In genomic region chr13:61021844-61022243, GRCm38 (mm10) we compare ENCODE assay signal across 27 mouse cellular contexts. TPM values are rescaled to one million over a fixed set of nuclear protein-coding genes. Genes with fewer than 3 reads are reported as not detected.
DNase-seq lines count a peak whose midpoint lies in the region; TF ChIP-seq lines count a peak whose summit lies in the region.
"Had no signal": no experiment of that assay in that cellular context is flagged by ENCODE, and none has a peak within 500 bp of the region (broad histone marks: within the 10 kb centered on the region; RNA-seq: fewer than 3 reads in every experiment).

No protein-coding gene starts in this region.

- dilution Hi-C loops in CH12.LX (cut with MboI; ENCODE audit: extremely low pct_ligation_motif_present, extremely low pct_unique_long_range_greater_than_20kb, low sequenced_read_pairs), result no loop called here

- H3K79me2 ChIP-seq in CH12.LX (replicated peaks; ENCODE audit: control insufficient read depth, extremely low read depth, insufficient read depth, poor library complexity, severe bottlenecking), result no peaks in the 10 kb centered on the region
- H3K79me2 ChIP-seq in MEL (ENCODE audit: control insufficient read depth, insufficient read depth, low read length, poor library complexity), result no peaks in the 10 kb centered on the region

- TF ChIP-seq CTCF in CH12.LX (conservative IDR thresholded peaks at IDR 0.05 in 1 of 2, IDR thresholded peaks at IDR 0.05 in 1 of 2; ENCODE audit: low read depth in 2 of 2, low read length in 2 of 2), result no peak
- TF ChIP-seq CTCF in MEL (IDR thresholded peaks at IDR 0.05 in 2 of 3, conservative IDR thresholded peaks at IDR 0.05 in 1 of 3; ENCODE audit: control insufficient read depth in 1 of 3, insufficient read depth in 1 of 3, low read depth in 2 of 3, low read length in 3 of 3, poor library complexity in 1 of 3, severe bottlenecking in 1 of 3), result no peak

- H3K4me1 ChIP-seq in CH12.LX (ENCODE audit: control insufficient read depth in 1 of 2, insufficient read depth in 2 of 2), result no peaks in the 10 kb centered on the region
- no peaks in the 10 kb centered on the region for H3K4me1 ChIP-seq in ES-E14 (ENCODE audit: control insufficient read depth in 2 of 2, insufficient read depth in 2 of 2, low read length in 2 of 2, poor library complexity in 1 of 2)
- H3K4me1 ChIP-seq in MEL (ENCODE audit: control insufficient read depth in 1 of 2, insufficient read depth in 2 of 2, low read length in 2 of 2), result peaks cover 6 to 21% of the 10 kb centered on the region in 2 experiments; a peak in 3 of 4 replicates

- H3K27me3 ChIP-seq in CH12.LX (replicated peaks) (no peaks in the 10 kb centered on the region), MEL (ENCODE audit: control insufficient read depth in 1 of 2, insufficient read depth in 2 of 2, low read length in 2 of 2) (no peaks in the 10 kb centered on the region)
- H3K27me3 ChIP-seq: Patski had no signal

- in situ Hi-C loops in CH12.LX (cut with MboI; ENCODE audit: low pct_ligation_motif_present, low pct_unique_long_range_greater_than_20kb, low sequenced_read_pairs) (no loop called here), ES-E14 (cut with MboI; ENCODE audit: low sequenced_read_pairs in 2 of 2, unreplicated experiment in 2 of 2) (no loop called here)

- H3K36me3 ChIP-seq in CH12.LX (replicated peaks in 1 of 2; ENCODE audit: control insufficient read depth in 1 of 2, insufficient read depth in 1 of 2, low read length in 1 of 2) (no peaks in the 10 kb centered on the region), ES-E14 (ENCODE audit: control insufficient read depth, insufficient read depth, low read length, poor library complexity, severe bottlenecking) (no peaks in the 10 kb centered on the region), MEL (ENCODE audit: control insufficient read depth in 1 of 2, insufficient read depth in 2 of 2, low read length in 2 of 2) (peaks cover 0 to 19% of the 10 kb centered on the region in 2 experiments; a peak in 2 of 4 replicates)
- H3K36me3 ChIP-seq: G1E had no signal

- no peak overlapping the region for H3K4me3 ChIP-seq in CH12.LX (replicated peaks in 1 of 3; ENCODE audit: low read depth in 2 of 3, low read length in 2 of 3, poor library complexity in 1 of 3)
- H3K4me3 ChIP-seq in ES-E14 (ENCODE audit: insufficient read depth in 1 of 2, low read depth in 1 of 2, low read length in 2 of 2, poor library complexity in 1 of 2, severe bottlenecking in 1 of 2), result no peak overlapping the region
- H3K4me3 ChIP-seq in MEL (ENCODE audit: control insufficient read depth in 1 of 2, insufficient read depth in 1 of 2, low read depth in 2 of 2, low read length in 2 of 2), result no peak overlapping the region

- DNase-seq in CH12.LX (ENCODE audit: extremely low read depth), result no peak
- DNase-seq in ES-E14 (ENCODE audit: low read depth, low spot score), result no peak
- no peak for DNase-seq in MEL (ENCODE audit: low read depth, low spot score)
- no peak for DNase-seq in gastrocnemius, adult 18-20 months (ENCODE audit: low spot score)
- DNase-seq in thymus, adult 18-20 months, result no peak
- no peak for DNase-seq in thymus, postnatal 36 days
- DNase-seq: adrenal gland, adult 2 months; adrenal gland, adult 8-10 months; adrenal gland, postnatal 10 days; adrenal gland, postnatal 14 days; adrenal gland, postnatal 25 days; adrenal gland, postnatal 36 days; B cell, adult 2 months; cerebellum, adult 11 months; cerebellum, adult 11-12 months; cerebellum, adult 18-20 months; cerebellum, adult 2 months; cerebellum, adult 8-10 months; cerebellum, adult 9-10 months had no signal

- no peak overlapping the region for H3K4me2 ChIP-seq in CH12.LX (ENCODE audit: insufficient read depth, low read depth, poor library complexity, severe bottlenecking)

- no peak overlapping the region for H3K9ac ChIP-seq in CH12.LX (ENCODE audit: insufficient read depth, low read depth)
- no peak overlapping the region for H3K9ac ChIP-seq in ES-E14 (ENCODE audit: insufficient read depth, low read depth, low read length, poor library complexity, severe bottlenecking)
- H3K9ac ChIP-seq in MEL (ENCODE audit: control insufficient read depth, low read depth, low read length, poor library complexity, severe bottlenecking), result no peak overlapping the region

- H3K9me3 ChIP-seq in CH12.LX (replicated peaks; ENCODE audit: low read length) (peaks cover 30% of the 10 kb centered on the region), ES-E14 (ENCODE audit: control insufficient read depth, insufficient read depth, low read depth, low read length) (no peaks in the 10 kb centered on the region), MEL (replicated peaks; ENCODE audit: insufficient read depth, low read length) (no peaks in the 10 kb centered on the region)

- TF ChIP-seq RAD21 in CH12.LX (IDR thresholded peaks at IDR 0.05; ENCODE audit: low read depth, low read length) (no peak), MEL (IDR thresholded peaks at IDR 0.05; ENCODE audit: low read depth, low read length) (no peak)

- H3K27ac ChIP-seq in CH12.LX (ENCODE audit: insufficient read depth, low read depth), result no peak overlapping the region
- H3K27ac ChIP-seq in ES-E14 (ENCODE audit: insufficient read depth, low read depth, low read length, poor library complexity, severe bottlenecking), result no peak overlapping the region
- H3K27ac ChIP-seq in MEL (ENCODE audit: control insufficient read depth, low read depth, low read length), result peak overlapping the region; percentile 70

- no peak for TF ChIP-seq EP300 in CH12.LX (IDR thresholded peaks at IDR 0.05; ENCODE audit: low read length)
- TF ChIP-seq EP300 in MEL (IDR thresholded peaks at IDR 0.05; ENCODE audit: low read depth in 1 of 2, low read length in 2 of 2), result no peak

- TF ChIP-seq POLR2A in CH12.LX (IDR thresholded peaks at IDR 0.05; ENCODE audit: low read depth, low read length), result no peak
- no peak for TF ChIP-seq POLR2A in MEL (IDR thresholded peaks at IDR 0.05; ENCODE audit: control insufficient read depth in 1 of 2, insufficient read depth in 1 of 2, low read depth in 1 of 2, low read length in 2 of 2, poor library complexity in 1 of 2)

TF ChIP-seq in CH12.LX, 34 proteins besides CTCF, POLR2A, EP300 and RAD21:
- TF ChIP-seq KAT2A (IDR thresholded peaks at IDR 0.05; ENCODE audit: insufficient replicate concordance, low read length), result no peak
- TF ChIP-seq MAFK (IDR thresholded peaks at IDR 0.05; ENCODE audit: insufficient replicate concordance, low read length), result 0 out of 2 replicates have a peak, but pooled peaks have one; percentile 30
- no peak for TF ChIP-seq GABPA (IDR thresholded peaks at IDR 0.05; ENCODE audit: insufficient replicate concordance, low read depth, low read length)
- TF ChIP-seq ZNF384 (IDR thresholded peaks at IDR 0.05; ENCODE audit: low read depth, low read length), result no peak

TF ChIP-seq in ES-E14, 5 proteins besides CTCF, POLR2A, EP300 and RAD21:
- TF ChIP-seq ZNF384 (IDR thresholded peaks at IDR 0.05; ENCODE audit: low read depth, low read length) (no peak), MAFK (IDR thresholded peaks at IDR 0.05; ENCODE audit: insufficient read depth, low read depth, low read length) (peak; percentile 69; the same call in 1 of the 2 replicates), CHD2 (IDR thresholded peaks at IDR 0.05; ENCODE audit: low read depth, low read length) (no peak), ZC3H11A (IDR thresholded peaks at IDR 0.05; ENCODE audit: borderline replicate concordance, low read depth, low read length) (no peak), HCFC1 (IDR thresholded peaks at IDR 0.05; ENCODE audit: borderline replicate concordance, insufficient read depth, low read length) (no peak)

TF ChIP-seq in MEL, 35 proteins besides CTCF, POLR2A, EP300 and RAD21:
- no peak for TF ChIP-seq HCFC1 (IDR thresholded peaks at IDR 0.05; ENCODE audit: low read depth, low read length)
- no peak for TF ChIP-seq GABPA (IDR thresholded peaks at IDR 0.05; ENCODE audit: low read depth, low read length)
- TF ChIP-seq MYB (IDR thresholded peaks at IDR 0.05; ENCODE audit: low read depth, low read length), result no peak
- TF ChIP-seq MAFK (IDR thresholded peaks at IDR 0.05; ENCODE audit: borderline replicate concordance, low read depth, low read length), result peak; percentile 73
- no peak for TF ChIP-seq SMC3 (IDR thresholded peaks at IDR 0.05; ENCODE audit: low read depth, low read length)

RNA-seq across cellular contexts. Expression of gene Ctsj, which starts 16.1 kb away (rescaled TPM):
- total RNA-seq in CH12.LX (2012; rRNA removed) (not detected in 2 replicates), CH12.LX (2014; rRNA removed) (not detected in 2 replicates), ES-E14 (2012; rRNA removed) (2.4 TPM in 1 of 2 replicates, not detected in the other), MEL (2012; rRNA removed) (0.20 and 0.46 TPM in 2 replicates)
- polyA plus RNA-seq in CH12.LX (2012; ENCODE audit: insufficient read length, low read depth) (not detected in 2 replicates), MEL (2012; ENCODE audit: insufficient read depth in 1 of 2, insufficient read length in 2 of 2, low read depth in 1 of 2, low replicate concordance in 2 of 2, missing spikeins in 1 of 2) (under 1 TPM in 1 of 2 experiments, not detected in 1; 0.18 TPM)
- total RNA-seq in gastrocnemius, adult 18-20 months (2021), result not detected
- total RNA-seq: adrenal gland, adult 2 months; adrenal gland, adult 8-10 months; adrenal gland, postnatal 10 days; adrenal gland, postnatal 14 days; adrenal gland, postnatal 25 days; adrenal gland, postnatal 36 days; adrenal gland, postnatal 4 days; G1E had no signal
- polyA plus RNA-seq: activated CD4-positive, CD25-positive, alpha-beta regulatory T cell, adult 4 months; adrenal gland, adult 2 months; C2C12; CD4-positive, CD25-positive, alpha-beta regulatory T cell, adult 4 months; G1E; Patski had no signal

RNA-seq across cellular contexts. Expression of gene Ctsq, which starts 18.6 kb away (rescaled TPM):
- total RNA-seq in CH12.LX (2012; rRNA removed) (not detected in 2 replicates), CH12.LX (2014; rRNA removed) (not detected in 2 replicates), ES-E14 (2012; rRNA removed) (0.18 TPM in 1 of 2 replicates, not detected in the other), MEL (2012; rRNA removed) (not detected in 2 replicates)
- polyA plus RNA-seq in CH12.LX (2012; ENCODE audit: insufficient read length, low read depth) (not detected in 2 replicates), MEL (2012; ENCODE audit: insufficient read depth in 1 of 2, insufficient read length in 2 of 2, low read depth in 1 of 2, low replicate concordance in 2 of 2, missing spikeins in 1 of 2) (not detected)
- not detected for total RNA-seq in gastrocnemius, adult 18-20 months (2021)
- total RNA-seq: adrenal gland, adult 18-20 months; adrenal gland, adult 2 months; adrenal gland, adult 8-10 months; adrenal gland, postnatal 10 days; adrenal gland, postnatal 14 days; adrenal gland, postnatal 25 days; adrenal gland, postnatal 36 days; adrenal gland, postnatal 4 days; G1E had no signal
- polyA plus RNA-seq: activated CD4-positive, CD25-positive, alpha-beta regulatory T cell, adult 4 months; adrenal gland, adult 2 months; brain, embryonic 14.5 days; C2C12; CD4-positive, CD25-positive, alpha-beta regulatory T cell, adult 4 months; cerebellum, adult 2 months; G1E; Patski had no signal

Comparison
In these comparisons a context has a peak if more than half of its experiments do, and no peak if none do; other contexts are left out.
1. Of the 35 proteins assayed by ChIP-seq in both MEL and CH12.LX: peak only in MEL: none; only in CH12.LX: none; in both: MAFK; in neither: 34.